Mouse (Mus musculus) small intestine, adult 2 months (tissue): ENCODE results near the gene Igtp. TPM values are rescaled to one million over a fixed set of nuclear protein-coding genes. Genes with fewer than 3 reads are reported as not detected.

Experiments used
- H3K27ac ChIP-seq: fragments of 200-500 bp; 2 replicates; pipeline ENCODE4 v1.5.1; 2012; ENCODE audit warnings: low read depth, low read length, control low read depth, inconsistent platforms; ENCODE audit not compliant: insufficient read depth
- H3K27me3 ChIP-seq: fragments of 200-500 bp; 2 replicates; pipeline ENCODE4 v1.6.1; 2012; ENCODE audit warnings: mild to moderate bottlenecking, moderate library complexity, low read length, inconsistent platforms; ENCODE audit not compliant: control insufficient read depth, insufficient read depth
- H3K36me3 ChIP-seq: fragments of 200-500 bp; 2 replicates; pipeline ENCODE4 v1.6.1; 2012; ENCODE audit warnings: mild to moderate bottlenecking, low read length, control low read depth, inconsistent platforms; ENCODE audit not compliant: control insufficient read depth, insufficient read depth
- H3K4me1 ChIP-seq: fragments of 200-500 bp; 2 replicates; pipeline ENCODE4 v1.6.1; 2012; ENCODE audit warnings: low read length, inconsistent platforms, mixed read lengths; ENCODE audit not compliant: control insufficient read depth, insufficient read depth, insufficient read length
- H3K4me3 ChIP-seq: fragments of 200-500 bp; 2 replicates; pipeline ENCODE4 v1.5.1; 2012; ENCODE audit warnings: low read depth, mild to moderate bottlenecking, control low read depth, inconsistent platforms, low read length, moderate library complexity
- CTCF ChIP-seq: fragments of 200-500 bp; IDR thresholded peaks from 2 replicates; pipeline ENCODE4 v1.5.1; 2012; ENCODE audit warnings: low read depth, mild to moderate bottlenecking, control low read depth, inconsistent platforms, low read length, moderate library complexity, mixed read lengths; ENCODE audit not compliant: insufficient replicate concordance, insufficient read length; ENCODE audit errors: extremely low read depth
- POLR2A ChIP-seq: fragments of 200-500 bp; IDR thresholded peaks from 2 replicates; pipeline ENCODE4 v1.6.1; 2012; ENCODE audit warnings: low read depth, mild to moderate bottlenecking, control low read depth, inconsistent platforms, low read length, moderate library complexity
- WGBS: fragments of 180-500 bp; shearing (Covaris S2); methylation state at CpG from one replicate; pipeline ENCODE4 v1.1.7; 2018; 5-methylcytosine and 5-hydroxymethylcytosine counted together
- polyA plus RNA-seq: library from polyadenylated mRNA; depleted of rRNA; stranded (reverse); fragments of >200 nt; gene quantifications from 2 replicates; pipeline ENCODE4 v1.2.3, GENCODE M21; 2012

The Igtp gene
- polyA plus RNA-seq, 1 experiment = 27.7 TPM

DNA sequence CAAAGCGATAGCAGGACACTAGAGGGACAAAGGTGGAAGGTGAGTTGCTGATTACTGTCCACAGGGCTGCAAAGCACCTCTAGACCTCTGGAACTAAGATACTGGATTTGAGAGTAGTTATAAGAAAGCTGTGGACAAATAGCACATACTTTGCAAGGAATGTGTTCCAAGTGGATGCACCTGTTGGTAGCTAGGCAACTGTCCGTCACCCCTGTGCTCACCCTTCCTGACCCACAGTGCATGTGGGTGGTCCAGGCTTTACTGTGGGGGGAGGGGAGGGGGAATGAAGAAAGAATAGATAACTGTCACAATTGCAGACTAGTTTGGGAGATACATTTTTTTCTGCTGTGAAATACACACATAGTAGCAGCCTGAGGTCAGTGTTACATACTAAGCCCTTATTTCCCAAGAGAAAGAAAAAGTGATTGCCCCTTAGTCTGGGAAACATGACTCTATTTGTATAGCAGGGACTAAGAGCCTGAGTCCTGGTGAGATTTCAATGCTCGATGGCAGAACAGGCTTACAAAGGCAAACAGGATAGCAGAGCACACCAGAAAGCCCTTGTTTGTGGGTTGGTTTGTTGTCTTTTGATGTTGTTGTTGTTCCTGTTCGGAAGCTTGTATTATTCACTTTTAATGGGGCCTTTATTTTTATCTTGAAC is 5.4 kb upstream of the Igtp start:
- peaks cover 11% of the 10 kb centered on the region for H3K36me3 ChIP-seq
- WGBS = 50% methylated on average over 4 of the region's 4 CpGs
- peak overlapping the region; percentile 35; the same call in 1 of the 2 replicates for H3K27ac ChIP-seq
- no peak for TF ChIP-seq CTCF
- TF ChIP-seq POLR2A = no peak
- H3K4me1 ChIP-seq = peaks cover 6% of the 10 kb centered on the region; the same call in 1 of the 2 replicates
- H3K4me3 ChIP-seq = no peak overlapping the region
- H3K27me3 ChIP-seq = no peaks in the 10 kb centered on the region

DNA sequence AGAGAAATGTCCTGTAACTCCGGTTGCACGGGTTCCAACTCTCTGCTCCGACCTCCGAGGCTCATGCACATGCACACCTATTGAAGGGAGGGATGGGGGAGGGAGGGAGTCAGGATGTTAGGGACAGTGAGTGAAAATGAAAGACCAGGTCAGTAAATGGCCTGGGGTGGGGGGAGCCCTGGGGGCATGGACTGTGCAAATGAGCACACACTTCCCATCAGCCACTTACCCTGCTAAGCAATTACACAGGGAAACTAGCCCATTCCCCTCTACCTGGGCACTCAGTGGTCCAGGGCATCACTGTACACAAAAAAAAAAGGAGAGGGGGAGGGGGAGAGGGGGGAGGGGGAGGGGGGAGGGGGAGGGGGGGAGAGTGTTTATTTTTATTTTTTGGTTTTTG is 693 bp upstream of the Igtp start:
- no peaks in the 10 kb centered on the region for H3K27me3 ChIP-seq
- H3K36me3 ChIP-seq = peaks cover 8% of the 10 kb centered on the region
- TF ChIP-seq POLR2A (no peak), CTCF (no peak)
- peaks cover 11% of the 10 kb centered on the region; the same call in 1 of the 2 replicates for H3K4me1 ChIP-seq
- no peak overlapping the region; the same call in 1 of the 2 replicates for H3K4me3 ChIP-seq
- H3K27ac ChIP-seq = peak overlapping the region; percentile 84; the same call in 1 of the 2 replicates
- 85% methylated on average over 4 of the region's 4 CpGs for WGBS

DNA sequence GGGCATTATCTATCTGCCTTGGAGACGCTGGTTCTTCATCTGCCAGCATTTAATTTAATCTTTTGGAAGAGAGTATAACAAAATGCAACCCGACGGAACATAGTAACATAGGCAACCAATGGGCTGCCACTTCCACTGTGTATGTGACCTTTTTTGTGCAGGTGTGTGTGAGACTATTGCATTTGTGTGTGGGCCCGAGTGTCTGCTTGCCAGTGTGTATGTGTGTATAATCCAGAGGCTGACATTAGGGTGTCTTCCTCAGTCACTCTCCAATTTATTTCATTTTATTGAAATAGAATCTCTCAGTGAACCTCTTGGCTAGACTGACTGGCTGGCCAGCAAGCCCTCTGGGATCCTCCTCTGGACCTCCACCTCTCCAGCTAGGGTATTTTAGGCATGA is 870 bp downstream of the Igtp start:
- WGBS = 70% methylated on average over 4 of the region's 4 CpGs

DNA sequence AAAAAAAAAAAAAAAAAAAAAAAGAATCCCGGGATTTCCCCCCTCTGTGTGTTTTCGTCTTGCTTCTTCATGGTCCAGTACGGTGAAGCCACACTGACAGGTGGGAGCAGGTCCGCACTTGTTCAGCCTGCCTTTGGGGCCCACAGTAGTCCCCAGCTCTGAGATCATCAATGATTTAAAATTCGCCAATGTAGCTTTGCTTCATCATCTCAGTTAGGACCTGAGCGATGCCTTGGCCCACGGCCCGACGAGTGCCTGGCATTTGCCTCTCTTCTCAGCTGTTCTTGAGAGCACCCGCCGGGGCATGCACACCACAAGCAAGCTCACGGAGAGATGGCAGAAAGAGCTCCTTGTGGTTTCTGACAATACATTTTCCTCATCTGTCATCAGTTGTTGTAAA is 1.7 kb downstream of the Igtp start:
- WGBS = 80% methylated on average over 12 of the region's 12 CpGs
- Histone ChIP-seq H3K4me1 (peaks cover 8% of the 10 kb centered on the region; the same call in 1 of the 2 replicates), H3K27ac (no peak overlapping the region), H3K4me3 (peak overlapping the region; percentile 56), H3K36me3 (peaks cover 19% of the 10 kb centered on the region), H3K27me3 (no peaks in the 10 kb centered on the region)
- no peak for TF ChIP-seq CTCF
- 0 out of 2 replicates have a peak, but pooled peaks have one; percentile 13 for TF ChIP-seq POLR2A

More for the DNA sequence above, 870 bp downstream of the Igtp start:
- no peak for TF ChIP-seq POLR2A
- H3K27ac ChIP-seq = peak overlapping the region; percentile 12; the same call in 1 of the 2 replicates
- H3K36me3 ChIP-seq = peaks cover 15% of the 10 kb centered on the region
- H3K4me3 ChIP-seq = peak overlapping the region; percentile 70; the same call in 1 of the 2 replicates
- H3K4me1 ChIP-seq = peaks cover 8% of the 10 kb centered on the region; the same call in 1 of the 2 replicates
- no peaks in the 10 kb centered on the region for H3K27me3 ChIP-seq

DNA sequence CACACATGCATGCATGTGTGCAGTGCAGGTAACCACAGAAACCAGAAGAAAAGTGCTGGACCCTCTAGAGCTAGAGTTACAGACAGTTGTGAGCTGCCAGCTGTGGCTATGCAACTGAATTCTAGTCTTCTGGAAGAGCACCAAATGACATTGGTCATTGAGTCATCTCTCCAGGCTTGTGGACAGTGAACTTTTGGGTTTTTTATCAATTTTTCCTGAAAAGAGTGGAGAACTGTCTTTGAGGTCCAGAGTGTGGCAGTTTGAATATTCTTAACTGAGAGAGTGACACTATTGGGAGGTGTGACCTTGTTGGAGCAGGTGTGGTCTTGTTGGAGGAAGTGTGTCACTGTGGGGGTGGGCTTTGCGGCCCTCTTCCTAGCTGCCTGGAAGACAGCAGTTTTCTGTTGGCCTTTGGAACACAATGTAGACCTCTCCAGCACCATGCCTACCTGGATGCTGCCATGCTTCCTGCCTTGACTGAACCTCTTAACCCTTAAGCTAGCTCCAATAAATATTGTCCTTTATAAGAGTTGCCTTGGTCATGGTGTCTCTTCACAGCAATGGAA is 11.0 kb downstream of the Igtp start:
- 77% methylated on average over 1 of the region's 1 CpGs for WGBS
- Histone ChIP-seq H3K27me3 (no peaks in the 10 kb centered on the region), H3K4me1 (peaks cover 8% of the 10 kb centered on the region; the same call in 1 of the 2 replicates), H3K36me3 (peaks cover 13% of the 10 kb centered on the region), H3K4me3 (no peak overlapping the region), H3K27ac (no peak overlapping the region)
- TF ChIP-seq CTCF (no peak), POLR2A (no peak)

DNA sequence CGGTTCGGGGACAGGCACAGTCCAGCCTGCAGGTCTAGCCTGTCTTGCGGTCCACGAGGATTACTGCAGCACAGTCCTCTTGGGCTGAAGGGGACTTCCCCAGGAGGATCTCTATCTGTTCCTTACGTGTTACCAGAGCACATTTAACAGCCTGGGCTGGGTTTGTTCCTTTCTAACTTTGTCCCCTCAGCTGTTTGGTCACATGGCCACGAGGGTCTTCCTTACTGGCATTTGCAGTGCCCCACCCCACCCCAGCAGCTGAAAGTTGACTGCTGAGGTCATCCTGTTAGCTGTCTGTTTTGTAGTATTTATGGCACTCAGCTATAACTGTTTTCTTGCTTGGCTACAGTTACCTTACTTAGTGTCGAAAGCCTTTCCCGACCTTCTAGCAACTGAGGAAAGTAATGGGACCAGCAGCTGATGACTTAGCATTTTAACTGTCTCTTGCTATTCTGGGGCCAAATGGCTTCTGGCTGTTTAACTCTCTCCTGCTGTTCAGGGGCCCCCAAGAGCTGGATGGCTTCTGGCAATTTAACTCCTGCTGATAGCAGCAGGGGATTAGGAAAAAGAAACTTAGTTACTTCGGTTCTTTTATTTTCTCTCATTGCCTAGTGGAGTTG is 11.8 kb downstream of the Igtp start:
- WGBS = 21% methylated on average over 9 of the region's 9 CpGs
- no peak overlapping the region for H3K27ac ChIP-seq
- no peak for TF ChIP-seq POLR2A
- TF ChIP-seq CTCF = no peak

DNA sequence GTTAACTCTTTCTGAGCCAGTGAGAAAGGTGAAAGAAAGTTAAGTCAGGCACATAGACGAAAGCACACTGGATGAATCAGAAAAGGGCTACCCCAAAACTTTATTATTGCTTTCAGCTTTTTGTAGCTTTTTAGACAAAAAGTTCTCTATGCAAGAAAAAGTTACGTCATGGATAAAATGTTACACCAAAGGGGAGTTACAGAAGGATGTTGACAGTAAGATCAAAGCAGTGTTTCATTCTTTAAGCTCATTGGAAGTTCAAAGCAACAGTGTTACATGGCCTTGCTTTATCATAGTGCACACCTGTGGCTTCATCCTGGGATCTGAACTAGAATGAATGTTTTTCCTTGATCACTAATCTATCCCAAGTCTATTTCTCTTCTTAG is 12.3 kb downstream of the Igtp start:
- TF ChIP-seq POLR2A (no peak), CTCF (no peak)
- peaks cover 8% of the 10 kb centered on the region; the same call in 1 of the 2 replicates for H3K4me1 ChIP-seq
- H3K36me3 ChIP-seq = peaks cover 4% of the 10 kb centered on the region
- 53% methylated on average over 2 of the region's 2 CpGs for WGBS
- H3K4me3 ChIP-seq = no peak overlapping the region
- no peak overlapping the region for H3K27ac ChIP-seq
- no peaks in the 10 kb centered on the region for H3K27me3 ChIP-seq

More for the DNA sequence above, 11.8 kb downstream of the Igtp start:
- H3K27me3 ChIP-seq = no peaks in the 10 kb centered on the region
- peaks cover 8% of the 10 kb centered on the region; the same call in 1 of the 2 replicates for H3K4me1 ChIP-seq
- H3K36me3 ChIP-seq = peaks cover 7% of the 10 kb centered on the region
- no peak overlapping the region for H3K4me3 ChIP-seq
